Mouse (Mus musculus): ENCODE data around the gene Spout1. TPM values are rescaled to one million over a fixed set of nuclear protein-coding genes. Genes with fewer than 3 reads are reported as not detected.
A peak's percentile ranks its signal among the peaks of the same experiment; 100 is the strongest.

The Spout1 gene
- polyA plus RNA-seq, 1 experiment from 2014 or later = 41.8 TPM

- Histone ChIP-seq H3K9me3 (replicated peaks; ENCODE audit: low read length) (no peaks in the 10 kb centered on the region), H3K4me1 (replicated peaks; ENCODE audit: insufficient read depth, low read length) (0 out of 2 replicates have a peak, but pooled peaks cover 11% of the 10 kb centered on the region), H3K27me3 (ENCODE audit: insufficient read depth, low read length) (no peaks in the 10 kb centered on the region), H3K4me2 (ENCODE audit: low read length) (no peak overlapping the region), H3K27ac (no peak overlapping the region), H3K9ac (ENCODE audit: low read depth, low read length) (no peak overlapping the region), H3K4me3 (replicated peaks; ENCODE audit: low read depth, low read length) (no peak overlapping the region), H3K36me3 (ENCODE audit: insufficient read depth, low read length) (no peaks in the 10 kb centered on the region)
- no peak for DNase-seq (ENCODE audit: low spot score)
- no peak for TF ChIP-seq CTCF (IDR thresholded peaks at IDR 0.05; ENCODE audit: low read depth)
- WGBS = 66% methylated on average over 4 of the region's 4 CpGs
- ATAC-seq (replicated peaks; ENCODE audit: low FRiP score, low read depth) = no peak
These were observed 48.1 kb downstream of the Spout1 start for GRCm38 (mm10) chr2:30130156-30130555.

- Histone ChIP-seq H3K4me2 (ENCODE audit: low read length) (no peak overlapping the region), H3K9me3 (replicated peaks; ENCODE audit: low read length) (no peaks in the 10 kb centered on the region), H3K27ac (no peak overlapping the region), H3K36me3 (ENCODE audit: insufficient read depth, low read length) (no peaks in the 10 kb centered on the region), H3K4me1 (replicated peaks; ENCODE audit: insufficient read depth, low read length) (0 out of 2 replicates have a peak, but pooled peaks cover 9% of the 10 kb centered on the region), H3K9ac (ENCODE audit: low read depth, low read length) (no peak overlapping the region), H3K4me3 (replicated peaks; ENCODE audit: low read depth, low read length) (no peak overlapping the region), H3K27me3 (ENCODE audit: insufficient read depth, low read length) (no peaks in the 10 kb centered on the region)
- TF ChIP-seq CTCF (IDR thresholded peaks at IDR 0.05; ENCODE audit: low read depth) = peak; percentile 89
- no peak for ATAC-seq (replicated peaks; ENCODE audit: low FRiP score, low read depth)
- WGBS = 22% methylated on average over 2 of the region's 2 CpGs
- peak; percentile 81 for DNase-seq (ENCODE audit: low spot score)
These were observed 49.5 kb downstream of the Spout1 start for GRCm38 (mm10) chr2:30128789-30129188.

- 9% methylated on average over 29 of the region's 31 CpGs for WGBS
- peak; percentile 92 for ATAC-seq (replicated peaks; ENCODE audit: low FRiP score, low read depth)
- peak within 1 kb of the TSS; percentile 88 for H3K9ac ChIP-seq (ENCODE audit: low read depth, low read length)
These were observed 53.6 kb downstream of the Spout1 start, which contains the start of gene Zer1 for GRCm38 (mm10) chr2:30124472-30125274. Gene Zer1, minus strand, starts transcription at chr2:30124585.

GRCm38 (mm10) chr2:30123729-30124471 is 54.4 kb downstream of the Spout1 start:
- peak overlapping the region; percentile 90 for H3K27ac ChIP-seq
- peak overlapping the region; percentile 88 for H3K9ac ChIP-seq (ENCODE audit: low read depth, low read length)
- peaks cover 15% of the 10 kb centered on the region; the same call in 1 of the 2 replicates for H3K4me1 ChIP-seq (replicated peaks; ENCODE audit: insufficient read depth, low read length)
- whole genome bisulfite sequencing = under 1% methylated on average over 44 of the region's 44 CpGs
- no peak for DNase-seq (ENCODE audit: low spot score)
- peak overlapping the region; percentile 71 for H3K4me3 ChIP-seq (replicated peaks; ENCODE audit: low read depth, low read length)
- H3K27me3 ChIP-seq (ENCODE audit: insufficient read depth, low read length) = no peaks in the 10 kb centered on the region
- peak overlapping the region; percentile 94 for H3K4me2 ChIP-seq (ENCODE audit: low read length)
- H3K9me3 ChIP-seq (replicated peaks; ENCODE audit: low read length) = no peaks in the 10 kb centered on the region
- ATAC-seq (replicated peaks; ENCODE audit: low FRiP score, low read depth) = no peak; the same call in 1 of the 2 replicates
- H3K36me3 ChIP-seq (ENCODE audit: insufficient read depth, low read length) = no peaks in the 10 kb centered on the region
- no peak; the same call in 1 of the 2 replicates for TF ChIP-seq CTCF (IDR thresholded peaks at IDR 0.05; ENCODE audit: low read depth)

More at GRCm38 (mm10) chr2:30124472-30125274, 53.6 kb downstream of the Spout1 start, which contains the start of gene Zer1:
- Histone ChIP-seq H3K36me3 (ENCODE audit: insufficient read depth, low read length) (no peaks in the 10 kb centered on the region), H3K27me3 (ENCODE audit: insufficient read depth, low read length) (no peaks in the 10 kb centered on the region), H3K4me2 (ENCODE audit: low read length) (peak within 1 kb of the TSS; percentile 94), H3K9me3 (replicated peaks; ENCODE audit: low read length) (no peaks in the 10 kb centered on the region), H3K4me3 (replicated peaks; ENCODE audit: low read depth, low read length) (peak within 1 kb of the TSS; percentile 71), H3K4me1 (replicated peaks; ENCODE audit: insufficient read depth, low read length) (peaks cover 15% of the 10 kb centered on the region; the same call in 1 of the 2 replicates), H3K27ac (peak within 1 kb of the TSS; percentile 90)
- no peak for TF ChIP-seq CTCF (IDR thresholded peaks at IDR 0.05; ENCODE audit: low read depth)
- DNase-seq (ENCODE audit: low spot score) = peak; percentile 97

Other genes with a start within 250 kb of the Spout1 start
- 31.2 and 37.5 TPM in 2 replicates for gene Gle1, start 243.0 kb downstream of the Spout1 start, polyA plus RNA-seq (2015; fragmentation: Nextera tagmentation; extraction: Ambion mirVana)
- gene Sptan1, start 212.9 kb downstream of the Spout1 start, polyA plus RNA-seq (2015; fragmentation: Nextera tagmentation; extraction: Ambion mirVana) = 92.4 and 94.3 TPM in 2 replicates
- gene Wdr34, start 129.6 kb downstream of the Spout1 start, polyA plus RNA-seq (2015; fragmentation: Nextera tagmentation; extraction: Ambion mirVana) = 26.2 and 29.1 TPM in 2 replicates
- 411 and 412 TPM in 2 replicates for gene Set, start 121.1 kb downstream of the Spout1 start, polyA plus RNA-seq (2015; fragmentation: Nextera tagmentation; extraction: Ambion mirVana)
- 5.7 and 6.4 TPM in 2 replicates for gene Pkn3, start 100.8 kb downstream of the Spout1 start, polyA plus RNA-seq (2015; fragmentation: Nextera tagmentation; extraction: Ambion mirVana)
- 31.8 and 37.0 TPM in 2 replicates for gene Zdhhc12, start 84.8 kb downstream of the Spout1 start, polyA plus RNA-seq (2015; fragmentation: Nextera tagmentation; extraction: Ambion mirVana)
- 4.4 and 4.9 TPM in 2 replicates for gene Zer1, start 53.9 kb downstream of the Spout1 start, polyA plus RNA-seq (2015; fragmentation: Nextera tagmentation; extraction: Ambion mirVana)
- gene Tbc1d13, start 44.7 kb downstream of the Spout1 start, polyA plus RNA-seq (2015; fragmentation: Nextera tagmentation; extraction: Ambion mirVana) = 6.4 and 6.6 TPM in 2 replicates
- gene Endog, start 7.0 kb downstream of the Spout1 start, polyA plus RNA-seq (2015; fragmentation: Nextera tagmentation; extraction: Ambion mirVana) = 53.5 and 58.2 TPM in 2 replicates
- gene Kyat1, start 27.4 kb upstream of the Spout1 start, polyA plus RNA-seq (2015; fragmentation: Nextera tagmentation; extraction: Ambion mirVana) = 22.7 and 22.9 TPM in 2 replicates
- 50.2 and 51.3 TPM in 2 replicates for gene Lrrc8a, start 59.3 kb upstream of the Spout1 start, polyA plus RNA-seq (2015; fragmentation: Nextera tagmentation; extraction: Ambion mirVana)
- gene Gm28035, start 62.1 kb upstream of the Spout1 start, polyA plus RNA-seq (2015; fragmentation: Nextera tagmentation; extraction: Ambion mirVana) = 0.20 and 0.29 TPM in 2 replicates
- gene Phyhd1, start 87.7 kb upstream of the Spout1 start, polyA plus RNA-seq (2015; fragmentation: Nextera tagmentation; extraction: Ambion mirVana) = 18.9 and 19.2 TPM in 2 replicates
- not detected in 2 replicates for gene Gm28038, start 102.6 kb upstream of the Spout1 start, polyA plus RNA-seq (2015; fragmentation: Nextera tagmentation; extraction: Ambion mirVana)
- gene Dolk, start 107.9 kb upstream of the Spout1 start, polyA plus RNA-seq (2015; fragmentation: Nextera tagmentation; extraction: Ambion mirVana) = 33.8 and 36.3 TPM in 2 replicates
- gene Nup188, start 107.9 kb upstream of the Spout1 start, polyA plus RNA-seq (2015; fragmentation: Nextera tagmentation; extraction: Ambion mirVana) = 17.3 and 17.5 TPM in 2 replicates
- 65.1 and 66.4 TPM in 2 replicates for gene Sh3glb2, start 180.9 kb upstream of the Spout1 start, polyA plus RNA-seq (2015; fragmentation: Nextera tagmentation; extraction: Ambion mirVana)
- 22.2 and 22.8 TPM in 2 replicates for gene Miga2, start 185.8 kb upstream of the Spout1 start, polyA plus RNA-seq (2015; fragmentation: Nextera tagmentation; extraction: Ambion mirVana)
- gene Dolpp1, start 213.8 kb upstream of the Spout1 start, polyA plus RNA-seq (2015; fragmentation: Nextera tagmentation; extraction: Ambion mirVana) = 23.4 and 24.5 TPM in 2 replicates
- 42.9 and 49.2 TPM in 2 replicates for gene Crat, start 237.4 kb upstream of the Spout1 start, polyA plus RNA-seq (2015; fragmentation: Nextera tagmentation; extraction: Ambion mirVana)
- 131 and 142 TPM in 2 replicates for gene Ptpa, start 237.6 kb upstream of the Spout1 start, polyA plus RNA-seq (2015; fragmentation: Nextera tagmentation; extraction: Ambion mirVana)

Data from kidney, postnatal 0 days (tissue).